Comparison of ENCODE assay signal across 19 mouse cellular contexts in genomic region chr6:94201940-94202339, GRCm38 (mm10).
"Had no signal": no experiment of that assay in that cellular context is flagged by ENCODE, and none has a peak within 500 bp of the region (broad histone marks: within the 10 kb centered on the region; RNA-seq: fewer than 3 reads in every experiment).

No protein-coding gene starts in this region.

- H3K4me2 ChIP-seq: kidney, embryonic 15.5 days; liver, embryonic 13.5 days; midbrain, embryonic 11.5 days; midbrain, embryonic 15.5 days; neural tube, embryonic 13.5 days had no signal

- H3K9ac ChIP-seq: kidney, embryonic 15.5 days; liver, embryonic 13.5 days; midbrain, embryonic 15.5 days; neural tube, embryonic 13.5 days had no signal

- DNase-seq: kidney, adult 11 months; kidney, adult 8-10 months; kidney, postnatal 10 days; kidney, postnatal 36 days; layer of hippocampus, postnatal 36 days; liver, embryonic 13.5 days; lung, adult 2 months; retina, postnatal 1 day; right cerebral cortex, postnatal 25 days; spleen, adult 18-20 months; thymus, adult 2 months; thymus, postnatal 14 days; thymus, postnatal 4 days had no signal

- H3K4me3 ChIP-seq: kidney, embryonic 15.5 days; left cerebral cortex, adult 2 months; liver, embryonic 13.5 days; midbrain, embryonic 15.5 days; myocyte; neural tube, embryonic 13.5 days had no signal

- H3K4me1 ChIP-seq: midbrain, embryonic 15.5 days had no signal

- ATAC-seq: midbrain, embryonic 15.5 days had no signal

- H3K27me3 ChIP-seq: kidney, embryonic 15.5 days; midbrain, embryonic 15.5 days; neural tube, embryonic 13.5 days had no signal

- H3K36me3 ChIP-seq: kidney, embryonic 15.5 days; liver, embryonic 13.5 days; midbrain, embryonic 15.5 days; neural tube, embryonic 13.5 days had no signal

- H3K27ac ChIP-seq: left cerebral cortex, adult 2 months; liver, embryonic 13.5 days; midbrain, embryonic 15.5 days; neural tube, embryonic 13.5 days had no signal

- H3K9me3 ChIP-seq: kidney, embryonic 15.5 days; liver, embryonic 13.5 days; midbrain, embryonic 15.5 days; neural tube, embryonic 13.5 days had no signal
